ENCODE assay signal across 8 mouse cellular contexts in the genomic region with DNA sequence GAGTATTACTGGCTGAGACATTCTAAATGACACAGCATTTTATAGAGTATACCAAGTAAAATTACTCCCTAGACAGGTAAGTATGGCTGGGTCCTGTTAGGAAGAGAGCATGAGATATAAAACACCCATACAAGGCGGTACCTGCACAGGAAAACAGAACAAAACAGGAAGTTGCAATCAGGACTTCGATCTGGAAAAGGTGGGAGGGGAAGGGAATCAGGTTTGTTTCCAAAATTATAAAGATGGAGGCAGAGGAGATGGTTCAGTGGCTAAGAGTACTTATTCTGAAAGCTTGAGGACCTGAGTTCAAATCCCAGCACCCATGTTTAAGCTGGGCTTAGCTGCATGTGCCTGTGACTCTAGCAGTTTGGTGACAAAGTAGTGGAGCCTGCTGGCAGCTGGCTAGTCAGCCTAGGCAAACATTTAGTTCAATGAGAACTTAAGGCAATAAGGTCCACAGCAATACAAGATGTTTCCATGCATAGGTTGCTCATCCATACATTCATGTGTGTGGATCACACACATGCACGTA. TPM values are rescaled to one million over a fixed set of nuclear protein-coding genes. Genes with fewer than 3 reads are reported as not detected.
A peak's percentile ranks its signal among the peaks of the same experiment; 100 is the strongest.
DNase-seq lines count a peak whose midpoint lies in the region; ATAC-seq and TF ChIP-seq lines count a peak whose summit lies in the region.

No protein-coding gene starts in this region.

- no peaks in the 10 kb centered on the region for H3K27me3 ChIP-seq in kidney, adult 2 months (replicated peaks; ENCODE audit: control insufficient read depth, insufficient read depth, low read length)
- no peaks in the 10 kb centered on the region for H3K27me3 ChIP-seq in embryonic facial prominence, embryonic 10.5 days (replicated peaks; ENCODE audit: low read depth, poor library complexity, severe bottlenecking)
- H3K27me3 ChIP-seq in hindbrain, embryonic 15.5 days, result no peaks in the 10 kb centered on the region
- H3K27me3 ChIP-seq in midbrain, embryonic 12.5 days, result no peaks in the 10 kb centered on the region

- WGBS in kidney, adult 2 months, result 63% methylated on average over 3 of the region's 3 CpGs
- 87% methylated on average over 3 of the region's 3 CpGs for WGBS in embryonic facial prominence, embryonic 10.5 days
- 87% methylated on average over 3 of the region's 3 CpGs for WGBS in hindbrain, embryonic 15.5 days
- 92% methylated on average over 3 of the region's 3 CpGs for whole genome bisulfite sequencing in midbrain, embryonic 12.5 days

- peak overlapping the region; percentile 69 for H3K4me2 ChIP-seq in hindbrain, embryonic 15.5 days
- H3K4me2 ChIP-seq in midbrain, embryonic 12.5 days (replicated peaks), result peak overlapping the region; percentile 62

- no peak for ATAC-seq in hindbrain, embryonic 15.5 days (ENCODE audit: low FRiP score, low read depth)
- ATAC-seq in midbrain, embryonic 12.5 days (ENCODE audit: low FRiP score, low read depth), result no peak
- no peak for ATAC-seq in inflammation-experienced regulatory T-cells, adult 6 months

- DNase-seq in kidney, adult 11 months, result peak; percentile 11
- DNase-seq in kidney, adult 2 months, result no peak
- DNase-seq in embryonic facial prominence, embryonic 10.5 days (ENCODE audit: low spot score), result no peak
- no peak for DNase-seq in left cerebral cortex, postnatal 4 days
- DNase-seq in right cerebral cortex, postnatal 4 days, result no peak

- H3K4me3 ChIP-seq in kidney, adult 2 months (ENCODE audit: insufficient read depth, low read depth, low read length), result no peak overlapping the region
- H3K4me3 ChIP-seq in embryonic facial prominence, embryonic 10.5 days, result peak overlapping the region; percentile 96
- peak overlapping the region; percentile 87 for H3K4me3 ChIP-seq in hindbrain, embryonic 15.5 days
- H3K4me3 ChIP-seq in midbrain, embryonic 12.5 days, result peak overlapping the region; percentile 95

- no peak for TF ChIP-seq POLR2A in kidney, adult 2 months (IDR thresholded peaks at IDR 0.05; ENCODE audit: low read depth, low read length)

- intact Hi-C loops in left cerebral cortex, postnatal 4 days (cut with DNase I), result loop anchor here (10.0 kb wide), 2 partner anchors 303 to 343 kb away; partner anchors contain the start of gene Rapgef6

- H3K9me3 ChIP-seq in embryonic facial prominence, embryonic 10.5 days, result no peaks in the 10 kb centered on the region
- no peaks in the 10 kb centered on the region for H3K9me3 ChIP-seq in hindbrain, embryonic 15.5 days
- H3K9me3 ChIP-seq in midbrain, embryonic 12.5 days, result no peaks in the 10 kb centered on the region

- H3K4me1 ChIP-seq in kidney, adult 2 months (ENCODE audit: control insufficient read depth, insufficient read depth, low read length), result peaks cover 4% of the 10 kb centered on the region; the same call in 1 of the 2 replicates
- peaks cover 23% of the 10 kb centered on the region for H3K4me1 ChIP-seq in embryonic facial prominence, embryonic 10.5 days
- peaks cover 36% of the 10 kb centered on the region for H3K4me1 ChIP-seq in hindbrain, embryonic 15.5 days (replicated peaks)
- peaks cover 29% of the 10 kb centered on the region for H3K4me1 ChIP-seq in midbrain, embryonic 12.5 days

- H3K9ac ChIP-seq in hindbrain, embryonic 15.5 days, result no peak overlapping the region
- H3K9ac ChIP-seq in midbrain, embryonic 12.5 days (replicated peaks), result no peak overlapping the region

- peaks cover 5% of the 10 kb centered on the region; the same call in 1 of the 2 replicates for H3K36me3 ChIP-seq in kidney, adult 2 months (ENCODE audit: control insufficient read depth, insufficient read depth, low read length)
- peaks cover 51% of the 10 kb centered on the region for H3K36me3 ChIP-seq in embryonic facial prominence, embryonic 10.5 days (replicated peaks)
- peaks cover 32% of the 10 kb centered on the region for H3K36me3 ChIP-seq in hindbrain, embryonic 15.5 days
- H3K36me3 ChIP-seq in midbrain, embryonic 12.5 days, result peaks cover 31% of the 10 kb centered on the region

- TF ChIP-seq CTCF in kidney, adult 2 months (conservative IDR thresholded peaks at IDR 0.05; ENCODE audit: insufficient read depth, insufficient read length, low read depth, low read length), result no peak

- H3K27ac ChIP-seq in kidney, adult 2 months (ENCODE audit: insufficient read depth, low read depth, low read length), result no peak overlapping the region
- no peak overlapping the region for H3K27ac ChIP-seq in embryonic facial prominence, embryonic 10.5 days (replicated peaks)
- no peak overlapping the region for H3K27ac ChIP-seq in hindbrain, embryonic 15.5 days (replicated peaks)
- no peak overlapping the region for H3K27ac ChIP-seq in midbrain, embryonic 12.5 days (replicated peaks)

RNA-seq across cellular contexts. Expression of gene Hint1, which starts 1.8 kb away (rescaled TPM):
- 1,115 and 1,173 TPM in 2 replicates for polyA plus RNA-seq in kidney, adult 2 months (2012; rRNA removed)
- polyA plus RNA-seq in embryonic facial prominence, embryonic 10.5 days (2016; fragmentation: Nextera tagmentation; extraction: Ambion mirVana), result 643 and 644 TPM in 2 replicates
- polyA plus RNA-seq in hindbrain, embryonic 15.5 days (2015; fragmentation: Nextera tagmentation; extraction: Ambion mirVana), result 770 and 780 TPM in 2 replicates
- 664 and 700 TPM in 2 replicates for polyA plus RNA-seq in midbrain, embryonic 12.5 days (2016; fragmentation: Nextera tagmentation; extraction: Ambion mirVana)
- total RNA-seq in left cerebral cortex, postnatal 4 days (2021), result 100 to 1,000 TPM; 364 to 423 TPM
- polyA plus RNA-seq in inflammation-experienced regulatory T-cells, adult 6 months (2017; shearing (Covaris generic)), result 100 to 1,000 TPM; 423 to 700 (median 441) TPM

RNA-seq across cellular contexts. Expression of gene Lyrm7, which starts 7.3 kb away (rescaled TPM):
- polyA plus RNA-seq in kidney, adult 2 months (2012; rRNA removed), result 1.4 and 3.9 TPM in 2 replicates
- 6.7 and 6.9 TPM in 2 replicates for polyA plus RNA-seq in embryonic facial prominence, embryonic 10.5 days (2016; fragmentation: Nextera tagmentation; extraction: Ambion mirVana)
- polyA plus RNA-seq in hindbrain, embryonic 15.5 days (2015; fragmentation: Nextera tagmentation; extraction: Ambion mirVana), result 10.2 and 12.2 TPM in 2 replicates
- polyA plus RNA-seq in midbrain, embryonic 12.5 days (2016; fragmentation: Nextera tagmentation; extraction: Ambion mirVana), result 8.9 TPM in 2 replicates
- total RNA-seq in left cerebral cortex, postnatal 4 days (2021), result 10 to 100 TPM; 17.5 to 26.2 TPM
- 1 to 10 TPM; 3.4 to 6.4 (median 3.7) TPM for polyA plus RNA-seq in inflammation-experienced regulatory T-cells, adult 6 months (2017; shearing (Covaris generic))

RNA-seq across cellular contexts. Expression of gene Gpx3, which starts 34.3 kb away (rescaled TPM):
- 28,844 and 31,623 TPM in 2 replicates for polyA plus RNA-seq in kidney, adult 2 months (2012; rRNA removed)
- polyA plus RNA-seq in embryonic facial prominence, embryonic 10.5 days (2016; fragmentation: Nextera tagmentation; extraction: Ambion mirVana), result 72.8 and 90.1 TPM in 2 replicates
- polyA plus RNA-seq in hindbrain, embryonic 15.5 days (2015; fragmentation: Nextera tagmentation; extraction: Ambion mirVana), result 63.5 and 67.4 TPM in 2 replicates
- 36.1 and 39.7 TPM in 2 replicates for polyA plus RNA-seq in midbrain, embryonic 12.5 days (2016; fragmentation: Nextera tagmentation; extraction: Ambion mirVana)
- total RNA-seq in left cerebral cortex, postnatal 4 days (2021), result 1 to 10 TPM; 5.1 to 9.6 TPM
- polyA plus RNA-seq in inflammation-experienced regulatory T-cells, adult 6 months (2017; shearing (Covaris generic)), result 1 to 10 TPM in 1 of 3 experiments, under 1 TPM in 2; 0.67 to 1.6 (median 0.85) TPM

Comparison
In these comparisons a context has a peak if more than half of its experiments do, and no peak if none do; other contexts are left out.
1. RNA of gene Gpx3, which starts 34.3 kb away (polyA plus RNA-seq): 28,844 to 31,623 TPM in kidney, adult 2 months; 72.8 to 90.1 TPM in embryonic facial prominence, embryonic 10.5 days, 63.5 to 67.4 TPM in hindbrain, embryonic 15.5 days, 36.1 to 39.7 TPM in midbrain, embryonic 12.5 days and 0.67 to 1.6 TPM in inflammation-experienced regulatory T-cells, adult 6 months; every median in the first group is over 100 times any median in the second.